Mouse (Mus musculus) liver, postnatal 0 days (tissue): Measurements from ENCODE around the gene Scarb2.

Experiments
- CTCF ChIP-seq: sonication (generic); IDR thresholded peaks from 2 replicates; pipeline ENCODE4 v1.5.1; 2016; ENCODE audit warnings: antibody characterized with exemption, low read depth
- EP300 ChIP-seq: IDR thresholded peaks from 2 replicates; pipeline ENCODE4 v1.6.1; 2016; ENCODE audit warnings: antibody characterized with exemption, low read depth, mild to moderate bottlenecking

- TF ChIP-seq CTCF (no peak), EP300 (no peak)
These were observed 68.1 kb downstream of the Scarb2 start for GRCm38 (mm10) chr5:92438540-92438939.
